Mouse (Mus musculus): ENCODE measurements around the gene Olfr346.

Olfr346 gene

GRCm38 (mm10) chr2:36685488-36685887 is at the start of gene Olfr346:
Gene Olfr346 (plus strand): TSS chr2:36685788.
- DNase-seq = no peak

- no peak for DNase-seq
Observed at GRCm38 (mm10) chr2:36639741-36640140, 45.8 kb upstream of the Olfr346 start, which contains the start of gene Olfr345. Gene Olfr345 (plus strand): TSS chr2:36640041.

GRCm38 (mm10) chr2:36731602-36732001 is 46.0 kb downstream of the Olfr346 start, which contains the start of gene Olfr347:
Gene Olfr347 (plus strand): TSS chr2:36731902.
- DNase-seq = no peak

GRCm38 (mm10) chr2:36736226-36736625 is 50.6 kb downstream of the Olfr346 start:
- peak; percentile 9 to 19 for DNase-seq
